Mouse (Mus musculus): Measurements from ENCODE around the gene Hes7. TPM values are rescaled to one million over a fixed set of nuclear protein-coding genes. Genes with fewer than 3 reads are reported as not detected.

The Hes7 gene
- total RNA-seq, 1 experiment from 2014 or later: not detected

DNA sequence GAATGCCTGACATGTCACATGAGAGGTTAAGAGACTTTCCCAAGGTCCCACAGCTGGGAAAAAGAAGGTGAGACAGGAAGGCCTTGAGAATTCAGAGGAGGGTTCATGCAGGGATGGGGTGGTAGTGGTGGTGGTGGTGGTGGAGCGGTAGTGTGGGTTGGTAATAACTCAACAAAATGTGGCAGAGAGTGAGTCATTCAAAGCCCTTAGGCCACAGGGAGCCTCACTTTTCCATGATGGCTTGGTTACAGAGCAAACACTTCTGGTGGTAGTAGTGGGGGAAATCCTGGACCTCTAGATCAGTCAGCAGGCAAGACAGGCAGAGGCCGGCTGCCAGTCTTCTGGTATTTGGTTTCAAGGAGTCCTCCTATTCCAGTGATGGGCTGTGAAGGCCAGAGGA, 52.4 kb downstream of the Hes7 start:
- no peak for ATAC-seq (replicated peaks; ENCODE audit: insufficient number of reproducible peaks, low FRiP score, low TSS enrichment, poor library complexity, severe bottlenecking)

Other genes starting within 250 kb of the Hes7 start
- gene Ndel1, start 248.5 kb upstream of the Hes7 start, total RNA-seq (2017): 152 to 252 TPM (median 234 TPM) in 3 replicates
- gene Rnf222, start 231.9 kb upstream of the Hes7 start, total RNA-seq (2017): not detected in 3 replicates
- 2,881 to 4,104 TPM (median 3,946 TPM) in 3 replicates for gene Rpl26, start 218.8 kb upstream of the Hes7 start, total RNA-seq (2017)
- not detected in 3 replicates for gene Odf4, start 193.3 kb upstream of the Hes7 start, total RNA-seq (2017)
- not detected in 3 replicates for gene Arhgef15, start 162.9 kb upstream of the Hes7 start, total RNA-seq (2017)
- gene Slc25a35, start 152.3 kb upstream of the Hes7 start, total RNA-seq (2017): 0.38 to 1.7 TPM in 2 of 3 replicates, not detected in the other
- gene Rangrf, start 145.2 kb upstream of the Hes7 start, total RNA-seq (2017): 1.9 to 10.1 TPM (median 2.6 TPM) in 3 replicates
- gene Pfas, start 111.9 kb upstream of the Hes7 start, total RNA-seq (2017): 7.1 to 9.6 TPM (median 7.4 TPM) in 3 replicates
- 4.1 to 16.3 TPM (median 12.3 TPM) in 3 replicates for gene Ctc1, start 104.5 kb upstream of the Hes7 start, total RNA-seq (2017)
- gene Aurkb, start 74.8 kb upstream of the Hes7 start, total RNA-seq (2017): 1.1 to 8.3 TPM (median 4.8 TPM) in 3 replicates
- gene Borcs6, start 60.7 kb upstream of the Hes7 start, total RNA-seq (2017): 12.4 to 16.1 TPM (median 13.3 TPM) in 3 replicates
- gene Tmem107, start 49.6 kb upstream of the Hes7 start, total RNA-seq (2017): 1.1 TPM in 1 of 3 replicates, not detected in the others
- gene Vamp2, start 31.9 kb upstream of the Hes7 start, total RNA-seq (2017): 13.1 to 89.9 TPM (median 23.6 TPM) in 3 replicates
- 44.9 to 89.7 TPM (median 81.1 TPM) in 3 replicates for gene Per1, start 25.2 kb upstream of the Hes7 start, total RNA-seq (2017)
- gene 9130213A22Rik, start 2.2 kb downstream of the Hes7 start, total RNA-seq (2017): not detected in 3 replicates
- gene Aloxe3, start 5.5 kb downstream of the Hes7 start, total RNA-seq (2017): 0.32 to 0.57 TPM in 2 of 3 replicates, not detected in the other
- not detected in 3 replicates for gene Alox12b, start 36.6 kb downstream of the Hes7 start, total RNA-seq (2017)
- 1.4 to 2.3 TPM (median 1.5 TPM) in 3 replicates for gene Alox8, start 77.4 kb downstream of the Hes7 start, total RNA-seq (2017)
- 0.32 TPM in 1 of 3 replicates, not detected in the others for gene Gucy2e, start 116.6 kb downstream of the Hes7 start, total RNA-seq (2017)
- gene Cntrob, start 203.4 kb downstream of the Hes7 start, total RNA-seq (2017): 5.8 to 26.8 TPM (median 19.1 TPM) in 3 replicates
- gene Trappc1, start 203.6 kb downstream of the Hes7 start, total RNA-seq (2017): 54.4 to 91.3 TPM (median 61.3 TPM) in 3 replicates
- 2.0 to 2.3 TPM in 2 of 3 replicates, not detected in the other for gene Kcnab3, start 205.9 kb downstream of the Hes7 start, total RNA-seq (2017)
- gene Rnf227, start 220.1 kb downstream of the Hes7 start, total RNA-seq (2017): 1.3 to 3.6 TPM (median 1.5 TPM) in 3 replicates
- gene Chd3, start 249.0 kb downstream of the Hes7 start, total RNA-seq (2017): 76.7 to 192 TPM (median 86.2 TPM) in 3 replicates

All from monocyte, adult 5-6 weeks (primary cell).